Mouse (Mus musculus) myocyte (in vitro differentiated cells): ENCODE data around the gene Aip.

Experiments
- CEBPB ChIP-seq: IDR thresholded peaks from 2 replicates; pipeline ENCODE4 v1.6.1; 2011; ENCODE audit warnings: mild to moderate bottlenecking, moderate library complexity; ENCODE audit not compliant: poor library complexity, insufficient read depth, severe bottlenecking
- E2F4 ChIP-seq: IDR thresholded peaks from one replicate; pipeline ENCODE4 v1.6.1; 2011; ENCODE audit warnings: mild to moderate bottlenecking, control low read depth, moderate library complexity; ENCODE audit not compliant: insufficient read depth
- MAX ChIP-seq: IDR thresholded peaks from one replicate; pipeline ENCODE4 v1.6.1; 2011; ENCODE audit warnings: low read depth, mild to moderate bottlenecking, control low read depth
- MYOD1 ChIP-seq, 3 experiments: IDR thresholded peaks; one replicate each; pipeline ENCODE4 v1.6.1; 2011; ENCODE audit warnings: control low read depth in 2 of 3, low read depth in 2 of 3, mild to moderate bottlenecking in 2 of 3, moderate library complexity in 1 of 3; ENCODE audit not compliant: insufficient read length in 2 of 3, control insufficient read depth in 1 of 3
- MYOG ChIP-seq, 3 experiments: IDR thresholded peaks; one replicate each; pipeline ENCODE4 v1.6.1; 2011; ENCODE audit warnings: control low read depth in 2 of 3, low read depth in 2 of 3, mild to moderate bottlenecking in 2 of 3; ENCODE audit not compliant: insufficient read length in 2 of 3, control insufficient read depth in 1 of 3, insufficient read depth in 1 of 3
- POLR2A ChIP-seq: IDR thresholded peaks from one replicate; pipeline ENCODE4 v1.6.1; 2011; ENCODE audit warnings: low read depth, mild to moderate bottlenecking, control low read depth, moderate library complexity; ENCODE audit not compliant: insufficient read length
- POLR2AphosphoS2 ChIP-seq: IDR thresholded peaks from one replicate; pipeline ENCODE4 v1.6.1; 2011; ENCODE audit warnings: low read depth, control low read depth; ENCODE audit not compliant: insufficient read length
- REST ChIP-seq: IDR thresholded peaks from one replicate; pipeline ENCODE4 v1.6.1; 2011; ENCODE audit warnings: mild to moderate bottlenecking, control low read depth, moderate library complexity; ENCODE audit not compliant: insufficient read depth, insufficient read length
- SRF ChIP-seq: IDR thresholded peaks from one replicate; pipeline ENCODE4 v1.6.1; 2011; ENCODE audit warnings: low read depth; ENCODE audit not compliant: control insufficient read depth, insufficient read length
- TCF12 ChIP-seq: IDR thresholded peaks from one replicate; pipeline ENCODE4 v1.6.1; 2011; ENCODE audit warnings: mild to moderate bottlenecking, control low read depth; ENCODE audit not compliant: poor library complexity, insufficient read depth, severe bottlenecking
- USF1 ChIP-seq: IDR thresholded peaks from one replicate; pipeline ENCODE4 v1.6.1; 2011; ENCODE audit warnings: low read depth, mild to moderate bottlenecking, control low read depth, moderate library complexity

GRCm38 (mm10) chr19:4066877-4067276 lies 58.8 kb downstream of the Aip start:
- no peak for TF ChIP-seq REST
- no peak for TF ChIP-seq POLR2A
- no peak for TF ChIP-seq USF1
- TF ChIP-seq CEBPB = no peak
- TF ChIP-seq MYOG (IDR thresholded peaks at IDR 0.05; ENCODE audit: control insufficient read depth in 1 of 3, insufficient read depth in 1 of 3, insufficient read length in 2 of 3, low read depth in 2 of 3) = no peak
- TF ChIP-seq MAX = no peak
- no peak for TF ChIP-seq POLR2AphosphoS2
- TF ChIP-seq TCF12 = no peak
- no peak for TF ChIP-seq MYOD1 (IDR thresholded peaks at IDR 0.05; ENCODE audit: control insufficient read depth in 1 of 3, insufficient read length in 2 of 3, low read depth in 2 of 3)
- TF ChIP-seq E2F4 = no peak
- no peak for TF ChIP-seq SRF
